Mouse (Mus musculus) brain, adult 2 months (tissue): ENCODE measurements around the gene Agap1.

Experiments used
- DNase-seq: peaks from one replicate; pipeline ENCODE4 v3.0.0; 2011; ENCODE audit warnings: low read depth, low spot score

Agap1 gene

GRCm38 (mm10) chr1:89611521-89611920 lies 156.9 kb downstream of the Agap1 start:
- peak; percentile 79 for DNase-seq

- DNase-seq = no peak
These were observed 158.7 kb downstream of the Agap1 start for GRCm38 (mm10) chr1:89613234-89613870.

- no peak for DNase-seq
These were observed 161.9 kb downstream of the Agap1 start for GRCm38 (mm10) chr1:89616556-89616955.

GRCm38 (mm10) chr1:89617336-89617735 lies 162.7 kb downstream of the Agap1 start:
- no peak for DNase-seq

GRCm38 (mm10) chr1:89619963-89620362 lies 165.4 kb downstream of the Agap1 start:
- DNase-seq = no peak

GRCm38 (mm10) chr1:89621014-89621791 lies 166.6 kb downstream of the Agap1 start:
- no peak for DNase-seq

- peak; percentile 85 for DNase-seq
These were observed 167.3 kb downstream of the Agap1 start for GRCm38 (mm10) chr1:89621952-89622351.

GRCm38 (mm10) chr1:89622801-89623200 lies 168.2 kb downstream of the Agap1 start:
- peak; percentile 92 for DNase-seq

GRCm38 (mm10) chr1:89625312-89625711 lies 170.7 kb downstream of the Agap1 start:
- no peak for DNase-seq

GRCm38 (mm10) chr1:89625967-89626366 lies 171.4 kb downstream of the Agap1 start:
- no peak for DNase-seq

GRCm38 (mm10) chr1:89626940-89627339 lies 172.3 kb downstream of the Agap1 start:
- DNase-seq = no peak

- DNase-seq = peak; percentile 75
These were observed 173.0 kb downstream of the Agap1 start for GRCm38 (mm10) chr1:89627650-89628049.

GRCm38 (mm10) chr1:89630836-89631235 lies 176.2 kb downstream of the Agap1 start:
- DNase-seq = no peak

- DNase-seq = peak; percentile 76
These were observed 177.1 kb downstream of the Agap1 start for GRCm38 (mm10) chr1:89631747-89632146.

GRCm38 (mm10) chr1:89634055-89634454 lies 179.4 kb downstream of the Agap1 start:
- no peak for DNase-seq

GRCm38 (mm10) chr1:89635131-89635530 lies 180.5 kb downstream of the Agap1 start:
- no peak for DNase-seq

- DNase-seq = no peak
These were observed 183.1 kb downstream of the Agap1 start for GRCm38 (mm10) chr1:89637670-89638069.

GRCm38 (mm10) chr1:89643445-89644100 lies 189.0 kb downstream of the Agap1 start:
- DNase-seq = peak; percentile 68

GRCm38 (mm10) chr1:89644120-89644519 lies 189.5 kb downstream of the Agap1 start:
- DNase-seq = no peak

- DNase-seq = peak; percentile 82
These were observed 191.9 kb downstream of the Agap1 start for GRCm38 (mm10) chr1:89646326-89647018.

GRCm38 (mm10) chr1:89647505-89647904 lies 192.9 kb downstream of the Agap1 start:
- DNase-seq = no peak

- no peak for DNase-seq
These were observed 196.0 kb downstream of the Agap1 start for GRCm38 (mm10) chr1:89650557-89650956.
